Mouse (Mus musculus) CD8-positive naive resting alpha-beta T cell, adult 2 months (primary cell): ENCODE measurements around the gene Astn2.

Source experiments
- DNase-seq, 2 experiments: peaks; one replicate each; pipeline ENCODE4 v3.0.0; 2022; ENCODE audit warnings: low read depth in 2 of 2, low spot score in 2 of 2

Gene Astn2

DNA sequence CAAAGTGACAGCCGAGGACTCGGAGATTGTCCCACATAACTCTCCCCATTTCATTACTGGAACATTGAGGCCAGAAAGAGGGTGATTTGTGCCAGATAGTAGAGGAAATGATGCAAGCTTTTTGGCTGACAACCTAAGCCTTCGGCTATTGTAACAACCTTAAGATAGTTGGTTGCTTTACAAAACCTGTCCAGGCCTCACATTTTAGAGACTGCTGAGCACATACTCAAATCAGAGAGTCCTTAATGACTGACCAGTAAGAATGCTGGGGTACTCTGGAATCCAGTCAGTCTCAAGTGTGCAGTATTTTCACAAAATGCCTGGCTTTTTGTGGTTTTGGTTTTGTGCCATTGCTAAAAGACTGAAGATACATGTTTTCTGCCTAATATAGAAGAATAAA lies 1062.6 kb downstream of the Astn2 start:
- DNase-seq: no peak

DNA sequence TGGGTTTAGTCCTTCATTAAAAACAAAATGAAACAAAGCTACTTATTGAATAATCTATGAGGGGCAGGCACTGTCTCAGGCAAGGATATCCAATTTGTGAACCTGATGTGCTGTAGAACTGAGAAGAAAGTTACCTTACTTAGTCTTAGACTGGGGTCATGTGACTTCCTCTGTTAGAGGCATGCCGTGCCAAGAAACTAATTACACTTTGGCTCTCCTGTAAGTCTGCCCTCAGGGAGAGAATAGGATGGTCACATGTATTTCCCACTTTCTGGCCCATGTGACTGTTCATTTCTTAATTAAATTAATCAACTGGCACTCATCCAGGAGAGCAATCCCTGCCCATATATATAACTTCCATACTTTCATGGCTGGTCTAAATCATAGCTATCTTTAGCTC lies 1070.7 kb downstream of the Astn2 start:
- DNase-seq: no peak
